Mouse (Mus musculus) common myeloid progenitor, adult 5-6 weeks (primary cell): ENCODE results near the gene Cutc. TPM values are rescaled to one million over a fixed set of nuclear protein-coding genes. Genes with fewer than 3 reads are reported as not detected.

Experiments
- ATAC-seq: replicated peaks from 2 replicates; pipeline ENCODE4 v1.8.0; 2016; ENCODE audit warnings: low read depth, mild to moderate bottlenecking, moderate TSS enrichment, inconsistent platforms; ENCODE audit not compliant: poor library complexity, severe bottlenecking
- total RNA-seq: library from RNA; stranded (forward); fragments of 200-1000, 187-1606 nt; gene quantifications from 2 replicates; pipeline ENCODE4 v1.2.3, GENCODE M21; 2017

Gene Cutc
- total RNA-seq, 1 experiment from 2014 or later, result 58.6 TPM

- ATAC-seq, result no peak
Measured at GRCm38 (mm10) chr19:43750008-43750407, 2.8 kb upstream of the Cutc start.

- peak; percentile 92 for ATAC-seq
Measured at GRCm38 (mm10) chr19:43753226-43753835, 535 bp downstream of the Cutc start.

- ATAC-seq, result no peak
Measured at GRCm38 (mm10) chr19:43754237-43754636, 1.4 kb downstream of the Cutc start.

- ATAC-seq, result no peak
Measured at GRCm38 (mm10) chr19:43754872-43755271, 2.1 kb downstream of the Cutc start.

GRCm38 (mm10) chr19:43760504-43760903, 7.7 kb downstream of the Cutc start:
- ATAC-seq, result peak; percentile 60; the same call in 1 of the 2 replicates

- no peak for ATAC-seq
Measured at GRCm38 (mm10) chr19:43761543-43762256, 8.9 kb downstream of the Cutc start.

GRCm38 (mm10) chr19:43762410-43762809, 9.6 kb downstream of the Cutc start:
- ATAC-seq, result no peak

GRCm38 (mm10) chr19:43766451-43766850, 13.7 kb downstream of the Cutc start:
- no peak for ATAC-seq

- no peak for ATAC-seq
Measured at GRCm38 (mm10) chr19:43767549-43768322, 14.9 kb downstream of the Cutc start.

GRCm38 (mm10) chr19:43769366-43769960, 16.7 kb downstream of the Cutc start:
- no peak for ATAC-seq

- no peak for ATAC-seq
Measured at GRCm38 (mm10) chr19:43770584-43770983, 17.8 kb downstream of the Cutc start.

GRCm38 (mm10) chr19:43771499-43771969, 18.7 kb downstream of the Cutc start:
- ATAC-seq, result peak; percentile 100

- no peak for ATAC-seq
Measured at GRCm38 (mm10) chr19:43772311-43772710, 19.5 kb downstream of the Cutc start.

- ATAC-seq, result no peak
Measured at GRCm38 (mm10) chr19:43775433-43775832, 22.6 kb downstream of the Cutc start.

GRCm38 (mm10) chr19:43776561-43776960, 23.8 kb downstream of the Cutc start:
- ATAC-seq, result no peak

- no peak for ATAC-seq
Measured at GRCm38 (mm10) chr19:43777308-43777707, 24.5 kb downstream of the Cutc start.

GRCm38 (mm10) chr19:43780391-43780790, 27.6 kb downstream of the Cutc start:
- ATAC-seq, result no peak

GRCm38 (mm10) chr19:43781980-43782379, 29.2 kb downstream of the Cutc start, which contains the start of gene Abcc2:
Abcc2 (plus strand) TSS chr19:43782192.
- ATAC-seq, result no peak

- peak; percentile 47; the same call in 1 of the 2 replicates for ATAC-seq
Measured at GRCm38 (mm10) chr19:43784761-43785160, 32.0 kb downstream of the Cutc start.
